Mouse (Mus musculus): ENCODE results near the gene 4930523C07Rik. TPM values are rescaled to one million over a fixed set of nuclear protein-coding genes. Genes with fewer than 3 reads are reported as not detected.
A peak's percentile ranks its signal among the peaks of the same experiment; 100 is the strongest.

The 4930523C07Rik gene
- polyA plus RNA-seq, 1 experiment from 2014 or later: 10.5 TPM

DNA sequence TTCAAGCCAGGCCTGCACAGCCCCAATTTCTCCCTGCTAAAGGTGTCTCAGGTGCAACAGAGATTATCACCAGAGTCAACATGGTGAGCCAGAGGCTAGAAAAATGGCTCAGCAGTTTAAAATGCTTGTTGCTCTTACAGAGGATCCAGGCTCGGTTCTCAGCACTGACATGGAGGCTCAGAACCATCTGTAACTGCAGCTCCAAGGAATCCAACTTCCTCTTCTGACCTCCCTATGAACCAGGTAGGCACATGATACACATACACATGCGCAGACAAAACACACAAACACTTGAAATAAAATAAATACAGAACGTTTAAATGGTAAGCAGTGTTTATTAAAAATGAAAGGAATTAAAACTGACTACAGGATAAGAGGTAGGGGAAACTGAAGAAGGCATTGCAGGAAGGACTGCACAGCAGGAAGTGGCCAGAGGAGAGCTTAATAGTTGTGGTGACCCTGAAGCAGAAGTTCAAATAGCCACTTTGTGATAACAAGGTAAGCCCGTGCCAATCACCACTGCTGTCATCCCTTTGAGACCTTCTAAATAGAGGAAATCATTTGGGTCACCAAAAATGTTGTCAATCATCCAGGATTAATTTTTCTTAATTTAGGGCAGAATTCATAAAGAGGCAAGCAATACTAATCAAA is 10.1 kb upstream of the 4930523C07Rik start:
- Histone ChIP-seq H3K4me3 (replicated peaks) (no peak overlapping the region), H3K27ac (no peak overlapping the region), H3K27me3 (replicated peaks) (no peaks in the 10 kb centered on the region), H3K4me1 (replicated peaks) (peaks cover 5% of the 10 kb centered on the region; the same call in 1 of the 2 replicates), H3K9ac (no peak overlapping the region), H3K4me2 (replicated peaks) (no peak overlapping the region), H3K9me3 (no peaks in the 10 kb centered on the region), H3K36me3 (no peaks in the 10 kb centered on the region)
- ATAC-seq: no peak
- WGBS: 71% methylated on average over 4 of the region's 4 CpGs

- no peak overlapping the region for H3K27ac ChIP-seq
- peaks cover 5% of the 10 kb centered on the region; the same call in 1 of the 2 replicates for H3K4me1 ChIP-seq (replicated peaks)
- H3K9ac ChIP-seq: no peak overlapping the region
- no peaks in the 10 kb centered on the region for H3K27me3 ChIP-seq (replicated peaks)
- no peaks in the 10 kb centered on the region for H3K36me3 ChIP-seq
- no peak for ATAC-seq
- H3K4me2 ChIP-seq (replicated peaks): no peak overlapping the region
- 68% methylated on average over 3 of the region's 3 CpGs for WGBS
- H3K9me3 ChIP-seq: no peaks in the 10 kb centered on the region
- no peak overlapping the region for H3K4me3 ChIP-seq (replicated peaks)
These were observed 8.6 kb upstream of the 4930523C07Rik start for GRCm38 (mm10) chr1:160035561-160035960.

- H3K9me3 ChIP-seq: no peaks in the 10 kb centered on the region
- H3K4me2 ChIP-seq (replicated peaks): no peak overlapping the region
- H3K4me1 ChIP-seq (replicated peaks): peaks cover 5% of the 10 kb centered on the region; the same call in 1 of the 2 replicates
- ATAC-seq: peak; percentile 88
- H3K27me3 ChIP-seq (replicated peaks): no peaks in the 10 kb centered on the region
- no peak overlapping the region for H3K4me3 ChIP-seq (replicated peaks)
- H3K27ac ChIP-seq: peak overlapping the region; percentile 58
- H3K9ac ChIP-seq: no peak overlapping the region
- no peaks in the 10 kb centered on the region for H3K36me3 ChIP-seq
- WGBS: 38% methylated on average over 5 of the region's 5 CpGs
These were observed 7.1 kb upstream of the 4930523C07Rik start for GRCm38 (mm10) chr1:160036996-160037521.

GRCm38 (mm10) chr1:160039951-160040645 is 4.1 kb upstream of the 4930523C07Rik start:
- Histone ChIP-seq H3K27ac (no peak overlapping the region), H3K4me3 (replicated peaks) (no peak overlapping the region), H3K4me2 (replicated peaks) (no peak overlapping the region), H3K27me3 (replicated peaks) (no peaks in the 10 kb centered on the region), H3K9ac (no peak overlapping the region), H3K36me3 (no peaks in the 10 kb centered on the region), H3K9me3 (no peaks in the 10 kb centered on the region), H3K4me1 (replicated peaks) (peaks cover 8% of the 10 kb centered on the region; the same call in 1 of the 2 replicates)
- 53% methylated on average over 7 of the region's 7 CpGs for WGBS
- no peak for ATAC-seq

- H3K36me3 ChIP-seq: no peaks in the 10 kb centered on the region
- no peak overlapping the region for H3K27ac ChIP-seq
- no peak overlapping the region for H3K4me3 ChIP-seq (replicated peaks)
- H3K4me2 ChIP-seq (replicated peaks): no peak overlapping the region
- no peaks in the 10 kb centered on the region for H3K9me3 ChIP-seq
- no peaks in the 10 kb centered on the region for H3K27me3 ChIP-seq (replicated peaks)
- WGBS: 94% methylated on average over 7 of the region's 7 CpGs
- H3K9ac ChIP-seq: no peak overlapping the region
- no peak for ATAC-seq
- H3K4me1 ChIP-seq (replicated peaks): peaks cover 8% of the 10 kb centered on the region; the same call in 1 of the 2 replicates
These were observed 2.9 kb upstream of the 4930523C07Rik start for GRCm38 (mm10) chr1:160041264-160041775.

DNA sequence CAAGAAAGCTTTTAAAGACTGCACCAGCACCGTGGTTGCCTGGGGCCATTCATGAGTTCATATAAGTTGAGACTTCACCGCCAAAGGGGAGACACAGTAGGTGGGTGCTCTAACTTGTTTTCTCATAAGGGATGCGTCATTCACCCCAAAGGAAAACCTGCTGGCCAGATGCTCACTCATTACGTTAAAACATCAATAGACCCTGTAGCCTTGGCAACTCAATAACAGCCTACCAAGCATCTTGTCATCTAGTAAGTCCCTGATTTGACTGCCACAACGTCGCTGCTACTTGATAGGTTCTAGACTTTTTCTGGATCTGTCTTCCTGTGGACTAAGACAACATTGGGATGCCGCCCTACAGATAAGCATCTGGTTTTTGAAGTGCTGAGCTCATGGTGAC is 1.8 kb upstream of the 4930523C07Rik start:
- Histone ChIP-seq H3K4me3 (replicated peaks) (no peak overlapping the region), H3K27ac (no peak overlapping the region), H3K9ac (no peak overlapping the region), H3K36me3 (no peaks in the 10 kb centered on the region), H3K27me3 (replicated peaks) (no peaks in the 10 kb centered on the region), H3K4me2 (replicated peaks) (no peak overlapping the region), H3K4me1 (replicated peaks) (0 out of 2 replicates have a peak, but pooled peaks cover 3% of the 10 kb centered on the region), H3K9me3 (no peaks in the 10 kb centered on the region)
- no peak for ATAC-seq
- 89% methylated on average over 7 of the region's 7 CpGs for WGBS

GRCm38 (mm10) chr1:160043271-160043975 is 759 bp upstream of the 4930523C07Rik start:
- WGBS: 83% methylated on average over 13 of the region's 13 CpGs
- Histone ChIP-seq H3K4me3 (replicated peaks) (peak overlapping the region; percentile 52; the same call in 1 of the 2 replicates), H3K27me3 (replicated peaks) (no peaks in the 10 kb centered on the region), H3K4me2 (replicated peaks) (peak overlapping the region; percentile 88), H3K36me3 (no peaks in the 10 kb centered on the region), H3K27ac (no peak overlapping the region), H3K4me1 (replicated peaks) (0 out of 2 replicates have a peak, but pooled peaks cover 3% of the 10 kb centered on the region), H3K9me3 (no peaks in the 10 kb centered on the region), H3K9ac (no peak overlapping the region)
- ATAC-seq: peak; percentile 41

- no peak for ATAC-seq
- H3K9ac ChIP-seq: peak overlapping the region; percentile 54; the same call in 1 of the 2 replicates
- peak overlapping the region; percentile 88 for H3K4me2 ChIP-seq (replicated peaks)
- peak overlapping the region; percentile 52; the same call in 1 of the 2 replicates for H3K4me3 ChIP-seq (replicated peaks)
- H3K36me3 ChIP-seq: no peaks in the 10 kb centered on the region
- H3K27ac ChIP-seq: no peak overlapping the region
- 70% methylated on average over 3 of the region's 3 CpGs for WGBS
- no peaks in the 10 kb centered on the region for H3K27me3 ChIP-seq (replicated peaks)
- no peaks in the 10 kb centered on the region for H3K9me3 ChIP-seq
- H3K4me1 ChIP-seq (replicated peaks): 0 out of 2 replicates have a peak, but pooled peaks cover 3% of the 10 kb centered on the region
These were observed 1.0 kb downstream of the 4930523C07Rik start for GRCm38 (mm10) chr1:160045056-160045715.

DNA sequence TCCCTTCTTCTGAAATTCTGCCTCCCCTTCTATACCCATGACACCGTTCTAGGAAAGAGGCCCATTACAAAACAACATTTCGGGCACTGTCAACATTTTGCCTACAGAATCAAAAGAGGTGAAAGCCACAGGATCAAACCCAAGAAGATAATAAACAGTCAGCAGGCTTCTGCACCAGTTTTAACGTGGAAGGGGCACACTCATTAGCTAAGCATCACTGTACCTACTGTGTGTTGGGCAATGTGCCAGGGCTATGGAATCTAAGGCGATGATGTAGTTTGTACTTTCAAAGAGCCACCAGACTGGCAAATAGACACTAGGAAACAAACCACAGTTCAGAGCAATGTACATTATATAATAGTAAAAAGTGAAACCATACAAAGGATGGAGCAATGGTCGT is 1.8 kb downstream of the 4930523C07Rik start:
- ATAC-seq: no peak
- H3K4me2 ChIP-seq (replicated peaks): no peak overlapping the region
- H3K4me3 ChIP-seq (replicated peaks): no peak overlapping the region

GRCm38 (mm10) chr1:160046786-160047185 is 2.6 kb downstream of the 4930523C07Rik start:
- Histone ChIP-seq H3K27ac (no peak overlapping the region), H3K36me3 (no peaks in the 10 kb centered on the region), H3K4me1 (replicated peaks) (0 out of 2 replicates have a peak, but pooled peaks cover 3% of the 10 kb centered on the region), H3K9ac (no peak overlapping the region), H3K4me3 (replicated peaks) (no peak overlapping the region), H3K9me3 (no peaks in the 10 kb centered on the region), H3K4me2 (replicated peaks) (no peak overlapping the region), H3K27me3 (replicated peaks) (no peaks in the 10 kb centered on the region)
- WGBS: 87% methylated on average over 4 of the region's 4 CpGs
- ATAC-seq: no peak

More for the DNA sequence above, 1.8 kb downstream of the 4930523C07Rik start:
- 0 out of 2 replicates have a peak, but pooled peaks cover 3% of the 10 kb centered on the region for H3K4me1 ChIP-seq (replicated peaks)
- H3K9ac ChIP-seq: no peak overlapping the region
- no peaks in the 10 kb centered on the region for H3K36me3 ChIP-seq
- H3K27ac ChIP-seq: no peak overlapping the region
- H3K9me3 ChIP-seq: no peaks in the 10 kb centered on the region
- WGBS: 85% methylated on average over 5 of the region's 5 CpGs
- no peaks in the 10 kb centered on the region for H3K27me3 ChIP-seq (replicated peaks)

DNA sequence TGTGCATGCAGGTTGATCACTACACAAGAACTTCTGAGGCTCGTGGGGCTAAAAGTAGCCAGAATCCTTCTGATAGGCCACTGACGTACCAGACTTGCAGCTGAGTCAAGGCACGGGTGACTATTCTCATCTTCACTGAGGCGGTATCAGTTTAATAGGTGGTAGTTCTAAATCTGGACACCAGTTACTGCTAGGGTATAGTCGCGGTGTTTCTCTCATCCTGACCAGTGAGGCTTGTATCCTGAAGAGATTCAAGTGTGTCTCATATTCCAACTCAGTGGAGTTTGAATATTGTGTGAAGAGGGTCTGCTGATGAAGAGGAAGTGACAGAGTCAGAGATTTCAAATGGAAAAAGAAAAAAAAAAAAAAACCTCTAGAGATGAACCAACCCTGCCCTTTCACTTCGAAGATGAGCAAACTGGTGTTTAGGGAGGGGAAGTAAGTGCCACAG is 3.3 kb downstream of the 4930523C07Rik start:
- Histone ChIP-seq H3K36me3 (no peaks in the 10 kb centered on the region), H3K9me3 (no peaks in the 10 kb centered on the region), H3K27me3 (replicated peaks) (no peaks in the 10 kb centered on the region), H3K4me1 (replicated peaks) (0 out of 2 replicates have a peak, but pooled peaks cover 3% of the 10 kb centered on the region), H3K4me3 (replicated peaks) (no peak overlapping the region), H3K9ac (no peak overlapping the region), H3K4me2 (replicated peaks) (no peak overlapping the region), H3K27ac (no peak overlapping the region)
- 83% methylated on average over 7 of the region's 7 CpGs for WGBS
- ATAC-seq: no peak
